Mouse (Mus musculus): ENCODE results near the gene Car6. TPM values are rescaled to one million over a fixed set of nuclear protein-coding genes. Genes with fewer than 3 reads are reported as not detected.
A peak's percentile ranks its signal among the peaks of the same experiment; 100 is the strongest.

Gene Car6
- polyA plus RNA-seq, 1 experiment = not detected

GRCm38 (mm10) chr4:150177122-150177521 is 24.0 kb downstream of the Car6 start:
- H3K27ac ChIP-seq (replicated peaks; ENCODE audit: low read depth, low read length) = no peak overlapping the region
- H3K4me1 ChIP-seq (ENCODE audit: control insufficient read depth, insufficient read depth, insufficient read length, low read length) = no peaks in the 10 kb centered on the region
- H3K4me3 ChIP-seq (ENCODE audit: insufficient read depth, low read depth, low read length) = no peak overlapping the region

GRCm38 (mm10) chr4:150176535-150176934 is 24.6 kb downstream of the Car6 start:
- no peaks in the 10 kb centered on the region for H3K4me1 ChIP-seq (ENCODE audit: control insufficient read depth, insufficient read depth, insufficient read length, low read length)
- no peak overlapping the region for H3K27ac ChIP-seq (replicated peaks; ENCODE audit: low read depth, low read length)
- no peak overlapping the region for H3K4me3 ChIP-seq (ENCODE audit: insufficient read depth, low read depth, low read length)

DNA sequence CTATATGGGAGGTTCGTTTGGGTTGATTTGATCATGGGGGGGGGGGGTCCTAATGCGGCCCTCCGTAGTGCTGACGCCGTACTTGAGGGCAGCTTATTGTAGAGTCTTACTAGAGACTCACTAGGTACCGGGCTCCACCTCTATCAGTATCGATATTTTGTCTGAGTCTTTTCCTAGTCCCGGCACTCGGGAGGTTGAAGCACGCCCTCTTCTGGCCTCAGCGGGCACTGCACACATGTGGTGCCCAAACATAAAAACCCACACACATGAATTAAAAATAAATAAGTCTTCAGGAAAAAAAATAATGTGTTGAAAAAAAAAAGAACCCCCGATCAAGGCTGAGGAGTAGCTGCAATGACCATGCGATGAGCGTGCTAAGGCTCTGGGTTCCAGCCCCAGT is 27.1 kb downstream of the Car6 start:
- H3K4me1 ChIP-seq (ENCODE audit: control insufficient read depth, insufficient read depth, insufficient read length, low read length) = no peaks in the 10 kb centered on the region
- H3K27ac ChIP-seq (replicated peaks; ENCODE audit: low read depth, low read length) = no peak overlapping the region
- no peak overlapping the region for H3K4me3 ChIP-seq (ENCODE audit: insufficient read depth, low read depth, low read length)

DNA sequence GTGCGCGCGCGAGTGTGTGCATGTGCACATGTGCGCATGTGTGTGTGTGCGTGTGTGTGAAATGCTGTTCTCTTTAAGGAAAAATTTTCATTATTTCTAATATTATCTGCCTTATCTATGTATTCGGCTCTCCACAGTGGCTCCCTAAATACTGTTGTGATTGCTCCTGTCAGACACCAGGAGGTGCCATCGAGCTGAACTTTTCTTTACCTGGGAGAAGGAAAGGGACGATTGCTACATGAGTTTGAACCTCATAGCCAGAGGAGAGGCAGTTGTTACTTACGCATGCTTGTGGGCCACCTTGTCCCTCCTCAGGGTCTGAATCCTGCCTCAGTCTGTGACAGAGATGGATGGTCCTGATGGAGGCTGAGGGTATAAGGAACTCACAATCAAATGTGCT is 27.9 kb downstream of the Car6 start:
- no peaks in the 10 kb centered on the region for H3K4me1 ChIP-seq (ENCODE audit: control insufficient read depth, insufficient read depth, insufficient read length, low read length)
- H3K27ac ChIP-seq (replicated peaks; ENCODE audit: low read depth, low read length) = no peak overlapping the region
- no peak overlapping the region for H3K4me3 ChIP-seq (ENCODE audit: insufficient read depth, low read depth, low read length)

GRCm38 (mm10) chr4:150172107-150172506 is 29.0 kb downstream of the Car6 start:
- Histone ChIP-seq H3K27ac (replicated peaks; ENCODE audit: low read depth, low read length) (no peak overlapping the region), H3K4me3 (ENCODE audit: insufficient read depth, low read depth, low read length) (no peak overlapping the region)

DNA sequence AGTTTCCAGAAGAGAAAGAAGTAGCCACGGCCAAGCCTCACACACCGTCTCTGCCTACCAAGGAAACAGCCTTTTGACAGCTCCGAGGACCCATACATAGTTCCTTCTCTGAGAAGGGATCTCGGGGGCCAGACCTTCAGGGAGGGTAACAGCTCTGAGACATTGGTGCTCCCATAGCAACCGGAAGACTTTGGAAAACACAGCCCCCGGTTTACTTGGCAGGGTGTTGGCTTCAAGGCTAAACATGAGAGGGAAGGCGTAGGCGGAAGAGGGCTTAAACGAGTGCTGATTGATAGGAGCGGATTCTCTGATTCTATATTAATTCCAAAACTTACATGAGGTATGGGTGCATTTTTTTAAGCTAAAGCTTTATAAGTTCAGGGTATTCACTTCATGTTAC is 32.7 kb downstream of the Car6 start:
- Histone ChIP-seq H3K4me1 (ENCODE audit: control insufficient read depth, insufficient read depth, insufficient read length, low read length) (no peaks in the 10 kb centered on the region), H3K4me3 (ENCODE audit: insufficient read depth, low read depth, low read length) (no peak overlapping the region), H3K27ac (replicated peaks; ENCODE audit: low read depth, low read length) (no peak overlapping the region)

More at GRCm38 (mm10) chr4:150172107-150172506, 29.0 kb downstream of the Car6 start:
- H3K4me1 ChIP-seq (ENCODE audit: control insufficient read depth, insufficient read depth, insufficient read length, low read length) = no peaks in the 10 kb centered on the region

DNA sequence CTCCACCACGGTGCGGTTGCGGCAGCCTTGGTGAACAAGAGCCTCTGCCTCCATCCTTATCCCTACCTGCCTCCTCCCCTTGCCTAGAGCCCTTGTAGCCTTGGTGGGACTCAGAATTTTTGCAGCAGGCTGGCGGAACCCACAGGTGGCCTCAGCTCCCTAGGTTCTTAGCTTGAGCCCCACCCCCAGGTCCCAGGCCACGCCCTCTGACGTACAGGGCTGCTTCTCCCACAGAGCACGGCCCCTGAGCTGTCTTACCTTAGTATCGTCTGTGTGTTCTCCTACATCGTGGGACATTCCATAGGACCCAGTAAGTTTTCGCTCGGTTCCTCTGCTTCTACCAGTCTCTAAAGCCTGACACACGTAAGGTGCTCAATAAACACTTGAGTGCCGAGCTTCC is 36.3 kb downstream of the Car6 start:
- Histone ChIP-seq H3K4me1 (ENCODE audit: control insufficient read depth, insufficient read depth, insufficient read length, low read length) (no peaks in the 10 kb centered on the region), H3K4me3 (ENCODE audit: insufficient read depth, low read depth, low read length) (no peak overlapping the region), H3K27ac (replicated peaks; ENCODE audit: low read depth, low read length) (no peak overlapping the region)

GRCm38 (mm10) chr4:150162561-150163169 is 38.5 kb downstream of the Car6 start:
- H3K27ac ChIP-seq (replicated peaks; ENCODE audit: low read depth, low read length) = no peak overlapping the region
- H3K4me1 ChIP-seq (ENCODE audit: control insufficient read depth, insufficient read depth, insufficient read length, low read length) = no peaks in the 10 kb centered on the region
- H3K4me3 ChIP-seq (ENCODE audit: insufficient read depth, low read depth, low read length) = no peak overlapping the region

GRCm38 (mm10) chr4:150159458-150159857 is 41.7 kb downstream of the Car6 start:
- no peaks in the 10 kb centered on the region for H3K4me1 ChIP-seq (ENCODE audit: control insufficient read depth, insufficient read depth, insufficient read length, low read length)
- no peak overlapping the region for H3K27ac ChIP-seq (replicated peaks; ENCODE audit: low read depth, low read length)
- H3K4me3 ChIP-seq (ENCODE audit: insufficient read depth, low read depth, low read length) = no peak overlapping the region

- Histone ChIP-seq H3K27ac (replicated peaks; ENCODE audit: low read depth, low read length) (no peak overlapping the region), H3K4me3 (ENCODE audit: insufficient read depth, low read depth, low read length) (no peak overlapping the region)
Observed at GRCm38 (mm10) chr4:150157348-150157882, 43.7 kb downstream of the Car6 start.

DNA sequence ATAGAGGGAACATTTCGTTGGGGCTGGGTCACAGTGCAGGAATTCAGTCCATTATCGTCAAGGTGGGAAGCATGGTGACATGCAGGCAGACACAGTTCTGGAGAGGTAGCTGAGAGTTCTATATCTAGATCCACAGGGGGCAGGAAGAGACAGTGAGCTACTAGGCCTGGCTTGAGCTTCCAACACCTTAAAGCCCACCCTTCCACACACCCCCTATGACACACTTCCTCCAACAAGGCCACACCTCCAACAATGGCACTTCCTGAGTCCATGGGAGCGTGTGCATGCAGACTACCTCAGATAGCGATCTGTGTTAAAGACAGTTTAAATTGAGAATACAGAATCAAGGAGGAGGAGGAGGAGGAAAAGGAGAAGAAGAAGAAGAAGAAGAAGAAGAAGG is 45.4 kb downstream of the Car6 start:
- Histone ChIP-seq H3K4me3 (ENCODE audit: insufficient read depth, low read depth, low read length) (no peak overlapping the region), H3K27ac (replicated peaks; ENCODE audit: low read depth, low read length) (no peak overlapping the region), H3K4me1 (ENCODE audit: control insufficient read depth, insufficient read depth, insufficient read length, low read length) (no peaks in the 10 kb centered on the region)

More at GRCm38 (mm10) chr4:150157348-150157882, 43.7 kb downstream of the Car6 start:
- H3K4me1 ChIP-seq (ENCODE audit: control insufficient read depth, insufficient read depth, insufficient read length, low read length) = no peaks in the 10 kb centered on the region

DNA sequence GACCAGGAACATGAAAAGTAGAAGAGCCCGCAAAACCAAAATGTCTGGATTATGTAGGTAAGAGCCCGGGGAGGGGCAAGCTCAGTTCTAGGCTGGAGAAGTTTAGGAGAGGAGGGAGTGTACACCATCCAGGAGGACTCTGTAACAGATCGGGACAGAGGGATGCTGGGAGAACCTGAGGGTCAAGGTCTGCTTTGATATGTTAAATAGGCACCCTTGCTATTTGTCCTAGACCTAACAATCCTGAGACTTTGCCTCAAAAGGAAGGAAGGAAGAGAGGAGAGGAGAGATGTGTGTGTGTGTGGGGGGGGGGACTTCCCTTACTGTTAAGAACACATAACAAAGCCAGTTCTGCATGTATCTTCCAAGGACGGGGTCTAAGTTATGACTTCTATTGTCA is 45.8 kb downstream of the Car6 start:
- no peak overlapping the region for H3K27ac ChIP-seq (replicated peaks; ENCODE audit: low read depth, low read length)
- no peak overlapping the region for H3K4me3 ChIP-seq (ENCODE audit: insufficient read depth, low read depth, low read length)
- H3K4me1 ChIP-seq (ENCODE audit: control insufficient read depth, insufficient read depth, insufficient read length, low read length) = no peaks in the 10 kb centered on the region

DNA sequence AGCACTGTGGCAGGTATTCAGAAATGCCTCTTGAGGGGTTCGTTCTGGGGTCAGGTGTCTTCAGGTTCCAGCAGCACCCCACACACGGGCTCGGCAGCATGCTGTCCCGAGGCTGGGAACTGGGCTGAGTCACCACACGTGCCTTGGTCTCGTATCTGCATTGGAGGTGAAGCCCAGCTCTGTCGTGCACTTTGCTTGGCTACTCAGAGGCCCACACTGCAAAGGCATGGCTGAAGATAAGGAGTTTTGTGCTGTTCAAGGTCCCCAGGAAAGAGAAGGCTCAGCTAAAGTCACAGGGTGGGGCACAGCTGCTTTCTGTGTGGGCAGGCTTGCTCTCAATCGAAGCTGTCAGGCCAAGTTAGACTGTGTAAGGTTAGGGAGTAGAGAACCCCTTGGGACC is 48.6 kb downstream of the Car6 start:
- Histone ChIP-seq H3K4me1 (ENCODE audit: control insufficient read depth, insufficient read depth, insufficient read length, low read length) (no peaks in the 10 kb centered on the region), H3K4me3 (ENCODE audit: insufficient read depth, low read depth, low read length) (no peak overlapping the region), H3K27ac (replicated peaks; ENCODE audit: low read depth, low read length) (no peak overlapping the region)

- H3K4me1 ChIP-seq (ENCODE audit: control insufficient read depth, insufficient read depth, insufficient read length, low read length) = 0 out of 2 replicates have a peak, but pooled peaks cover 1% of the 10 kb centered on the region
- no peak overlapping the region for H3K4me3 ChIP-seq (ENCODE audit: insufficient read depth, low read depth, low read length)
- no peak overlapping the region for H3K27ac ChIP-seq (replicated peaks; ENCODE audit: low read depth, low read length)
Observed at GRCm38 (mm10) chr4:150151045-150151444, 50.1 kb downstream of the Car6 start.

DNA sequence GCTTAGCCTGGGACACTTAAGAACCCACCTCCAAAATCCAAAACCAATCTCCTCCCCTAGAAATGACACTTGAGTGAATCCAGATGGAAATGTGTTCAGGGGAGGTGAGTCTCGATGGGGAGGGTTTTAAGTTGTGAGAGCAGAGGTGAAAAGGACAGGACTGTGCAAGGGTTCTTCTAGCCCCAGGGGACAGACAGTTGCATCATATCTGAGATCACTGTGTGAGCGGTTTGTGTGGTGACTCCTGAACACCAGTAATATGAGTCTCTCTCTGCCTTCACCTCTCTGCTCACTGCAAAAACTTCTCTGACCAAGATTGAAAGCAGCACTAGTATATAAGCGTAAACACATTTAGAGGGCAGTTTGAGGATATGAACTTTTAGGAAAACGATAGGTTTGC is 54.8 kb downstream of the Car6 start:
- no peak overlapping the region for H3K4me3 ChIP-seq (ENCODE audit: insufficient read depth, low read depth, low read length)
- 0 out of 2 replicates have a peak, but pooled peaks cover 4% of the 10 kb centered on the region for H3K4me1 ChIP-seq (ENCODE audit: control insufficient read depth, insufficient read depth, insufficient read length, low read length)
- peak overlapping the region; percentile 59 for H3K27ac ChIP-seq (replicated peaks; ENCODE audit: low read depth, low read length)

GRCm38 (mm10) chr4:150144242-150144641 is 56.9 kb downstream of the Car6 start:
- Histone ChIP-seq H3K27ac (replicated peaks; ENCODE audit: low read depth, low read length) (no peak overlapping the region), H3K4me3 (ENCODE audit: insufficient read depth, low read depth, low read length) (no peak overlapping the region), H3K4me1 (ENCODE audit: control insufficient read depth, insufficient read depth, insufficient read length, low read length) (0 out of 2 replicates have a peak, but pooled peaks cover 4% of the 10 kb centered on the region)
